Mouse (Mus musculus): ENCODE results near the gene Tmem242.
"Not testable (repeated sequence)": the region's sequence is repeated elsewhere in the genome, so short reads cannot be mapped to it uniquely, and the experiment has no call there.

Tmem242 gene

GRCm38 (mm10) chr17:5440159-5440971 is at the start of gene Tmem242:
TSS of gene Tmem242 (minus strand) at chr17:5440259.
- DNase-seq (ENCODE audit: low spot score in 2 of 2): peak; percentile 94 to 95

- no peak for DNase-seq (ENCODE audit: low spot score in 2 of 2)
Observed at GRCm38 (mm10) chr17:5488156-5488555, 48.1 kb upstream of the Tmem242 start.

- DNase-seq (ENCODE audit: low spot score in 2 of 2): no peak
Observed at GRCm38 (mm10) chr17:5484663-5485062, 44.6 kb upstream of the Tmem242 start.

GRCm38 (mm10) chr17:5483456-5483855 is 43.4 kb upstream of the Tmem242 start:
- DNase-seq (ENCODE audit: low spot score in 2 of 2): no peak

GRCm38 (mm10) chr17:5475960-5476725 is 36.1 kb upstream of the Tmem242 start:
- no peak for DNase-seq (ENCODE audit: low spot score in 2 of 2)

- no peak for DNase-seq (ENCODE audit: low spot score in 2 of 2)
Observed at GRCm38 (mm10) chr17:5472268-5472667, 32.2 kb upstream of the Tmem242 start.

GRCm38 (mm10) chr17:5467177-5467576 is 27.1 kb upstream of the Tmem242 start:
- no peak for DNase-seq (ENCODE audit: low spot score in 2 of 2)

- DNase-seq (ENCODE audit: low spot score in 2 of 2): no peak
Observed at GRCm38 (mm10) chr17:5466736-5467135, 26.7 kb upstream of the Tmem242 start.

GRCm38 (mm10) chr17:5463912-5464311 is 23.9 kb upstream of the Tmem242 start:
- no peak for DNase-seq (ENCODE audit: low spot score in 2 of 2)

- DNase-seq (ENCODE audit: low spot score in 2 of 2): no peak
Observed at GRCm38 (mm10) chr17:5453657-5454056, 13.6 kb upstream of the Tmem242 start.

GRCm38 (mm10) chr17:5443751-5444150 is 3.7 kb upstream of the Tmem242 start:
- DNase-seq (ENCODE audit: low spot score in 2 of 2): no peak

GRCm38 (mm10) chr17:5443260-5443659 is 3.2 kb upstream of the Tmem242 start:
- DNase-seq (ENCODE audit: low spot score in 2 of 2): no peak

GRCm38 (mm10) chr17:5442403-5442802 is 2.3 kb upstream of the Tmem242 start:
- not testable (repeated sequence) for DNase-seq (ENCODE audit: low spot score in 2 of 2)

GRCm38 (mm10) chr17:5439831-5440158 is 264 bp downstream of the Tmem242 start:
- DNase-seq (ENCODE audit: low spot score in 2 of 2): no peak

GRCm38 (mm10) chr17:5429772-5430133 is 10.3 kb downstream of the Tmem242 start:
- DNase-seq (ENCODE audit: low spot score in 2 of 2): no peak

GRCm38 (mm10) chr17:5429090-5429771 is 10.8 kb downstream of the Tmem242 start:
- DNase-seq (ENCODE audit: low spot score in 2 of 2): peak; percentile 87 to 97

GRCm38 (mm10) chr17:5425204-5425603 is 14.9 kb downstream of the Tmem242 start:
- DNase-seq (ENCODE audit: low spot score in 2 of 2): no peak

GRCm38 (mm10) chr17:5424156-5424555 is 15.9 kb downstream of the Tmem242 start:
- peak in 1 of 2 experiments; percentile 63 for DNase-seq (ENCODE audit: low spot score in 2 of 2)

GRCm38 (mm10) chr17:5421835-5422234 is 18.2 kb downstream of the Tmem242 start:
- no peak for DNase-seq (ENCODE audit: low spot score in 2 of 2)

- DNase-seq (ENCODE audit: low spot score in 2 of 2): no peak
Observed at GRCm38 (mm10) chr17:5419771-5420518, 20.1 kb downstream of the Tmem242 start.

GRCm38 (mm10) chr17:5419056-5419455 is 21.0 kb downstream of the Tmem242 start:
- no peak for DNase-seq (ENCODE audit: low spot score in 2 of 2)

- DNase-seq (ENCODE audit: low spot score in 2 of 2): no peak
Observed at GRCm38 (mm10) chr17:5418545-5418944, 21.5 kb downstream of the Tmem242 start, which contains the start of gene Ldhal6b. TSS of gene Ldhal6b (minus strand) at chr17:5418767.

Measured in frontal cortex, postnatal 36 days (tissue).